Mouse (Mus musculus) small intestine, adult 2 months (tissue): Measurements from ENCODE around the gene Foxp4. TPM values are rescaled to one million over a fixed set of nuclear protein-coding genes. Genes with fewer than 3 reads are reported as not detected.

ENCODE experiments used
- H3K27ac ChIP-seq: fragments of 200-500 bp; 2 replicates; pipeline ENCODE4 v1.5.1; 2012; ENCODE audit warnings: low read depth, low read length, control low read depth, inconsistent platforms; ENCODE audit not compliant: insufficient read depth
- H3K27me3 ChIP-seq: fragments of 200-500 bp; 2 replicates; pipeline ENCODE4 v1.6.1; 2012; ENCODE audit warnings: mild to moderate bottlenecking, moderate library complexity, low read length, inconsistent platforms; ENCODE audit not compliant: control insufficient read depth, insufficient read depth
- H3K36me3 ChIP-seq: fragments of 200-500 bp; 2 replicates; pipeline ENCODE4 v1.6.1; 2012; ENCODE audit warnings: mild to moderate bottlenecking, low read length, control low read depth, inconsistent platforms; ENCODE audit not compliant: control insufficient read depth, insufficient read depth
- H3K4me1 ChIP-seq: fragments of 200-500 bp; 2 replicates; pipeline ENCODE4 v1.6.1; 2012; ENCODE audit warnings: low read length, inconsistent platforms, mixed read lengths; ENCODE audit not compliant: control insufficient read depth, insufficient read depth, insufficient read length
- H3K4me3 ChIP-seq: fragments of 200-500 bp; 2 replicates; pipeline ENCODE4 v1.5.1; 2012; ENCODE audit warnings: low read depth, mild to moderate bottlenecking, control low read depth, inconsistent platforms, low read length, moderate library complexity
- CTCF ChIP-seq: fragments of 200-500 bp; IDR thresholded peaks from 2 replicates; pipeline ENCODE4 v1.5.1; 2012; ENCODE audit warnings: low read depth, mild to moderate bottlenecking, control low read depth, inconsistent platforms, low read length, moderate library complexity, mixed read lengths; ENCODE audit not compliant: insufficient replicate concordance, insufficient read length; ENCODE audit errors: extremely low read depth
- POLR2A ChIP-seq: fragments of 200-500 bp; IDR thresholded peaks from 2 replicates; pipeline ENCODE4 v1.6.1; 2012; ENCODE audit warnings: low read depth, mild to moderate bottlenecking, control low read depth, inconsistent platforms, low read length, moderate library complexity
- WGBS: fragments of 180-500 bp; shearing (Covaris S2); methylation state at CpG from one replicate; pipeline ENCODE4 v1.1.7; 2018; 5-methylcytosine and 5-hydroxymethylcytosine counted together
- polyA plus RNA-seq: library from polyadenylated mRNA; depleted of rRNA; stranded (reverse); fragments of >200 nt; gene quantifications from 2 replicates; pipeline ENCODE4 v1.2.3, GENCODE M21; 2012

Foxp4 gene
- polyA plus RNA-seq, 1 experiment = 126 TPM

DNA sequence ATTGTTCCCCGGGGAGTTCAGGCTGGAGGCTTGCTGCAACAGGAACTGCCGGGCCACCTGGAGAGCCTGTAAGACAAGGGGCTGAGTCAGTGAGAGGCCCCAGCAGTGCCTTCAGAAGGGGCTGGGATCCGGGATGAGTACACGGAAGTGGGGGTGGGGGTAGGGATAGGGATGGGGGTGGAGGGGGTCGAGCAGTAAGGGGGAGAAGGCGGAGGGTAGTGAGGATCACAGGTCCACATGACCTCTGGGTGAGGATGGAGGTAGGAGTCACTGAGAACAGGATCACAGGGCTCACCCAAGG, 36.3 kb downstream of the Foxp4 start:
- H3K4me1 ChIP-seq = peaks cover 3% of the 10 kb centered on the region; the same call in 1 of the 2 replicates
- H3K36me3 ChIP-seq = peaks cover 17% of the 10 kb centered on the region
- no peak overlapping the region for H3K4me3 ChIP-seq
- 50% methylated on average over 6 of the region's 6 CpGs for WGBS
- no peaks in the 10 kb centered on the region for H3K27me3 ChIP-seq
- no peak overlapping the region for H3K27ac ChIP-seq
- TF ChIP-seq POLR2A = no peak
- TF ChIP-seq CTCF = no peak

DNA sequence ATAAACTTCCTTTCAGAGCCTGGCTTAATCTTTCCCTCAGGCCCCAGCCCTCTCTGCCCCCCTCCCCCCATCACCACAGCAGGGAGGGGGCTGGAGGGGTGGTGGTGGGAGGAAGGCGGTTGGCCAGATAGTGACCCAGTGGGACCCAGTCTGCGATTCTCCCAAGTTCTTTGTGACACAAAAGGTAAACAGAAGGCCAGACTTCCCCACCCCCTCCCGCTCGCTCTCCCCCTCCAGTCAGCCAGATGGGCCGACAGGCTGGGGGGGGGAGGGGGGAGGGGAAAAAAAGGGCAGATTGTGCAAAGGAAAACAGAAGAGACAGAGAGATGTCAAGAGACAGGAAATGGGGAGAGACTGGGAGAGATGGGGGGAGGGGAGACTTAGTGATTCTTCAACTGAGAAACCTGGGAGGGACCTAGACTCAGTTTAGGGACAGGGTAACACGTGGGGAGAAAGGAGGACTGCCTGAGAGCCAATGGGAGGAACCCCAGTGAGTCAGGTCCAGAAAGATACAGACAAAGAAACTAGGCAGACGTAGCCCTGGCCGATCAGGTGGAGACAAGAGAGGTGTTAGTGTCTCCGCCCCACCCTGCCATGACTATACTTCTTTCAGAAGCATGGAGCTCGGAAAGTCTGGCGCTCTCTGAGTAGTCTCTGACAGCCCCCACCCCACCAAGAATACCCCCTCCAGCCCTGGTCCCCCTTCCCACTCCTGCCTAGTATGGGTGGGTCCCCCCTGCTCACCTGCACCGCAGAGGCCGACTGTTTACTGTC, 36.9 kb downstream of the Foxp4 start:
- TF ChIP-seq POLR2A (no peak), CTCF (no peak)
- WGBS = 60% methylated on average over 13 of the region's 13 CpGs
- H3K4me1 ChIP-seq = peaks cover 3% of the 10 kb centered on the region; the same call in 1 of the 2 replicates
- H3K4me3 ChIP-seq = no peak overlapping the region
- no peak overlapping the region for H3K27ac ChIP-seq
- H3K27me3 ChIP-seq = no peaks in the 10 kb centered on the region
- H3K36me3 ChIP-seq = peaks cover 18% of the 10 kb centered on the region

DNA sequence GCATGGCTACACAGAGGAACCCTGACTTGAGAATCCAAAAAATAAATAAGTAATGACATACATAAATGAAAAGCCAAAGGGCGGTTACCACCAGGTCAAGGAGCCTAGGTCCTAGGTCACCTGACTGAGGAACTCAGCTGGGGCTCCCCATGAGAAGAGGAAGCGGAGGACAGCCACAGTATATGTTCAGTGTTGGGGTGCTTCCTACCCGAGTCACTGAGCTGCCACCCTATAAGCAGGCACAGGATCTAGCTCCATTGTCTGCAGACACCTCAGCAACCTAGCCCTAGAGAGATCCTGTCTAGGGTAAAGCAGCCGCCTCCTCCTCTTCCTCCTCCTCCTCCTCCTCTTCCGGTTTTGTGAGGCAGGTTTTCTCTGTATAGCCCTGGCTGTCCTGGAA, 41.3 kb downstream of the Foxp4 start:
- H3K36me3 ChIP-seq = peaks cover 39% of the 10 kb centered on the region
- no peaks in the 10 kb centered on the region for H3K27me3 ChIP-seq
- H3K4me1 ChIP-seq = no peaks in the 10 kb centered on the region
- WGBS = 75% methylated on average over 5 of the region's 5 CpGs
- TF ChIP-seq POLR2A (no peak), CTCF (no peak)
- no peak overlapping the region for H3K27ac ChIP-seq
- H3K4me3 ChIP-seq = no peak overlapping the region

DNA sequence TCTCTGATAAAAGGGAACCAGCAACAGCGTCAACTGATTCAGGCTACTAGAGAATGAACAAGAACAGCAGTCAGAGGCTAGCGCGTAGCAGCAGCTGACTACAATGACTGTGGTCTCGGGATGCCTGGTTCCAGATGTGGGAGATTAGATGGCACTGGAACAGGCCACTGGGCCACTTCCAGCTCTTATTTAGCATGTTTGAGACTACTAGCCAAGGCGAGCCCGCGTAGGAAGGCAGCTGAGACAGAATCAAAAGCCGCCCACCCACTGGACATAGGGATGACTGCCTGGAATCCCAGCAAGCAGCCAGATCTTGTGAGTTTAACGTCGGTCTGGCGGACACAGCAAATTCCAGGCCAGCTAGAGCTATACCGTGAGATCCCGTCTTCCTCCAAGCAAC, 43.1 kb downstream of the Foxp4 start:
- no peak overlapping the region for H3K4me3 ChIP-seq
- no peaks in the 10 kb centered on the region for H3K4me1 ChIP-seq
- no peaks in the 10 kb centered on the region for H3K27me3 ChIP-seq
- WGBS = 87% methylated on average over 13 of the region's 13 CpGs
- TF ChIP-seq POLR2A = no peak
- TF ChIP-seq CTCF = no peak
- H3K27ac ChIP-seq = no peak overlapping the region
- peaks cover 43% of the 10 kb centered on the region for H3K36me3 ChIP-seq

DNA sequence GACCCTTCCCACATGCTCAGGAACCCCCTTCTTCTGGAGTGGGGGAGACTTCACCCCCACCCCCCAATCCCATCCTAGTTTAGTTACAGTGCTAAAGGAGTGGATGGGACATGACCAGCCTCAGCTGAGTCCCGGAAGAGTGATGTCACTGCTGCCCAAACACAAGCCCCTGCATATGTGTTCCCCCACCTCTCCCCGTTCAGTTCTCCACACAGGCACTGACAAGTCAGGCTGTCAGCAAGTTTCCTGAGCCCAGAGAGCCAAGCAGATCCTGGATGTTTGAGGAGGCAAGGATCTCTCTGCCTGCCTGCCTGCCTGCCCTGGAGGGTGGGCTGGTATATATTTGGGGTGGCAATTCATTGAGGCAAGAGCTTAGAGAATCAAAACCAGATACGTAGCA, 45.2 kb downstream of the Foxp4 start:
- Histone ChIP-seq H3K36me3 (peaks cover 53% of the 10 kb centered on the region), H3K4me3 (no peak overlapping the region), H3K27me3 (no peaks in the 10 kb centered on the region), H3K4me1 (no peaks in the 10 kb centered on the region), H3K27ac (no peak overlapping the region)
- WGBS = 74% methylated on average over 3 of the region's 3 CpGs
- no peak for TF ChIP-seq POLR2A
- TF ChIP-seq CTCF = no peak

DNA sequence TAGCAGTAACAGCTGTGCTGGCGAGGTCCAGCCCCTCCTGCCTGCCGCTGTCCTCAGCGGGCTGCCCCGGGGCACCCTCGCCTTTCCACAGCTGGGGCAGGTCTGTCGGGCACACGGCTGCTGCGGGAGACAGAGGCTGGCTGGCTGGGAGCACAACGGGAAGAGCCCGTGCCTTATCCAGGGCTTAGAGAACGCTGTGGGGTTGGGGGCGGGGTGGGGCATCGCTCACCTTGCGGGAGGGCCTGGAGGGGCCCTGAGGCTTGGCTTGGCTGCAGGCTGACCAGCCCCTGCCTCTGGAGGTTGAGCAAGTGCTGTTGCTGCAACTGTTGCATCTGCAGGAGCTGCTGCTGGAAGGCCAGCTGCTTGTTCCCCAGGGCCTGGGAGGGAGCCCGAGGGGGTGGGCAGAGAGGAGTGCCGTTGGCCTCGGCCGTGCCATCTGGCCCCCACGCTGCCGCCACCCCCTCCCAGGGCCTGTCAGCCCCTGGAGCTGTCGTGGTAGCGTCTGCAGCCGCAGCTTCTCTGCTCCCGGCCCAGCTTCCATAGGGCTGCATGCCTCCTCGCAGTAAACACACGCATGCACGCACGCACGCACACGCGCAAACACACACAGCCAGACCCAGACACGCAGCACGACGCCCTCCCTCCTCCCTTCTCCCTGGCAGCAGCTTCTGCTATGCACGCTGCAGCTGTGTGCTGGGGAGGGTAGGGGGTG, 45.9 kb downstream of the Foxp4 start:
- H3K4me1 ChIP-seq = no peaks in the 10 kb centered on the region; the same call in 1 of the 2 replicates
- peaks cover 48% of the 10 kb centered on the region for H3K36me3 ChIP-seq
- no peak overlapping the region for H3K27ac ChIP-seq
- WGBS = 78% methylated on average over 35 of the region's 35 CpGs
- no peak overlapping the region for H3K4me3 ChIP-seq
- no peaks in the 10 kb centered on the region for H3K27me3 ChIP-seq
- no peak for TF ChIP-seq CTCF
- TF ChIP-seq POLR2A = no peak

DNA sequence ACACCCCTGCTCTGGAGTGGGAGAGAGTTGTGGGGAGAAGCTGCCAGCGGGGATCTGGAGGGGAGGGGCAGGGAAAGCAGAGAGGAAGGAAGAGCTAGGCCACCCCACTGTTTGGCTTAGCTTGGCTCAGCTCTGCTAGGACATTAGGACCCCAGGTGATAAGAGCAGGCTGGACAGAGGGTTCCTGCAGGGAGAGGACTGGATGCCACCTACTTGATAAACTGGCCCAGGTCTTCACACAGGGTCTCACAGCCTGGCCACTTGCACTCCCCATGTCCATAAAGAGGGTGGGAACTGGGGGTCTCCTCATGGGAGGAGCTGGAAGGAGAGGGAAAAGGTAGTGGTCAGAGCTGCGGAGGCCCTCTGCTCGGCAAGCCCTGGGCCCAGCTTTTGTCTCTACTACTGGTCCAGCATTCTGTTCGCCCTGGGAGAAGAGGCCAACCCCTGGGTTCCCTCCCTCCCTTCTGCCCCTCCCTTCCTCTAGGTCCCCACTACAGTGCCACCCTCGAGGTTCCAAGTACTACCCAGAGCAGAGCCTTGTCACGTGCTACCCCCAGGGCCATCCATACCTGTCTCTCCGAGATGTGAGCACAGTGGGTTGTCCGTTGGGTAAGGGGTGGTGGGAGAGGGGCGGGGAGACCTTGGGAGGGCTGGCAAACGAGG, 46.6 kb downstream of the Foxp4 start:
- WGBS = 82% methylated on average over 10 of the region's 10 CpGs
- Histone ChIP-seq H3K36me3 (peaks cover 50% of the 10 kb centered on the region), H3K4me3 (no peak overlapping the region), H3K4me1 (no peaks in the 10 kb centered on the region; the same call in 1 of the 2 replicates), H3K27me3 (no peaks in the 10 kb centered on the region), H3K27ac (no peak overlapping the region)
- TF ChIP-seq CTCF (no peak), POLR2A (no peak)
